Mouse (Mus musculus) neural tube, embryonic 15.5 days (tissue): ENCODE data around the gene Pkn3. TPM values are rescaled to one million over a fixed set of nuclear protein-coding genes. Genes with fewer than 3 reads are reported as not detected.
A peak's percentile ranks its signal among the peaks of the same experiment; 100 is the strongest.
"Not testable (repeated sequence)": the region's sequence is repeated elsewhere in the genome, so short reads cannot be mapped to it uniquely, and the experiment has no call there.

Experiments used
- ATAC-seq: fragments of 200-750 bp; cut with Nextera tagmentation; 2 replicates; pipeline ENCODE4 v1.8.0; 2017; ENCODE audit warnings: mild to moderate bottlenecking, moderate TSS enrichment, moderate library complexity; ENCODE audit not compliant: low FRiP score
- H3K27ac ChIP-seq: fragments of 300-500 bp; sonication (generic); replicated peaks from 2 replicates; pipeline ENCODE4 v1.5.1; 2015; ENCODE audit warnings: mild to moderate bottlenecking, inconsistent platforms
- H3K27me3 ChIP-seq: fragments of 300-500 bp; sonication (generic); replicated peaks from 2 replicates; pipeline ENCODE4 v1.6.1; 2015; ENCODE audit warnings: inconsistent platforms
- H3K36me3 ChIP-seq: fragments of 300-500 bp; sonication (generic); 2 replicates; pipeline ENCODE4 v1.6.1; 2015; ENCODE audit warnings: inconsistent platforms
- H3K4me1 ChIP-seq: fragments of 300-500 bp; sonication (generic); 2 replicates; pipeline ENCODE4 v1.6.1; 2015; ENCODE audit warnings: inconsistent platforms
- H3K4me2 ChIP-seq: fragments of 300-500 bp; sonication (generic); 2 replicates; pipeline ENCODE4 v1.6.1; 2015; ENCODE audit warnings: inconsistent platforms, mild to moderate bottlenecking, moderate library complexity
- H3K4me3 ChIP-seq: fragments of 300-500 bp; sonication (generic); replicated peaks from 2 replicates; pipeline ENCODE4 v1.5.1; 2015; ENCODE audit warnings: mild to moderate bottlenecking, inconsistent platforms
- H3K9ac ChIP-seq: fragments of 300-500 bp; sonication (generic); replicated peaks from 2 replicates; pipeline ENCODE4 v1.6.1; 2015; ENCODE audit warnings: mild to moderate bottlenecking, inconsistent platforms
- H3K9me3 ChIP-seq: fragments of 300-500 bp; sonication (generic); replicated peaks from 2 replicates; pipeline ENCODE4 v1.6.1; 2016; ENCODE audit warnings: inconsistent platforms
- WGBS: fragments of 180-500 bp; shearing (Covaris S2); methylation state at CpG from one replicate; pipeline ENCODE4 v1.1.7; 2015; ENCODE audit warnings: mixed read lengths; 5-methylcytosine and 5-hydroxymethylcytosine counted together
- polyA plus RNA-seq: library from polyadenylated mRNA; unstranded; fragments of >200 nt; fragmentation: Nextera tagmentation; extraction: Ambion mirVana; gene quantifications from 2 replicates; pipeline ENCODE4 v1.2.1, GENCODE M21; 2015

Gene Pkn3
- polyA plus RNA-seq, 1 experiment from 2014 or later = 2.0 TPM

DNA sequence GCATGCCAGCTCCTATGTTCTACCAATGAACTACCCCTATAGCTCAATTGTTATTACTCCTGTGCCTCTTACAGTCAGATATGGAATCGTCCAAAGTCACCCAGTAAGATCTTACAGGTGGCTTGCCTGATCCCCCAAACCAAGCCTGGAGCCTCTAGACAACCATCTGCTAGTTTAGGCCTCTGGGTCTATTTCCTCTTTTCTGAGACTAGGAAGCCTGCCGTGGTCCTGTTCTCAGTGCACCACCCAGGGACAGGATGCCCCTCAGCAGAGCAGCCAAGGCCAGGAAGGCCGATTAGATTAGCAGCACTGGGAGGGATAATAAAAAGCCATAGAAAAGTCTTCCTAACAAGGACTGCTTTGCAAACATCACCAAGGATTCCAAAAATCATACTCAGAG is 27.7 kb upstream of the Pkn3 start:
- Histone ChIP-seq H3K9me3 (no peaks in the 10 kb centered on the region), H3K9ac (no peak overlapping the region), H3K4me1 (peaks cover 12% of the 10 kb centered on the region), H3K27ac (no peak overlapping the region), H3K4me3 (no peak overlapping the region), H3K36me3 (peaks cover 10% of the 10 kb centered on the region; the same call in 1 of the 2 replicates), H3K27me3 (no peaks in the 10 kb centered on the region), H3K4me2 (0 out of 2 replicates have a peak overlapping the region, but pooled peaks have one; percentile 61)
- 90% methylated on average over 3 of the region's 3 CpGs for WGBS
- ATAC-seq = no peak

- no peak overlapping the region for H3K4me2 ChIP-seq
- no peak overlapping the region for H3K4me3 ChIP-seq
- H3K36me3 ChIP-seq = no peaks in the 10 kb centered on the region
- ATAC-seq = no peak
- no peak overlapping the region for H3K9ac ChIP-seq
- H3K27me3 ChIP-seq = no peaks in the 10 kb centered on the region
- peaks cover 12% of the 10 kb centered on the region for H3K4me1 ChIP-seq
- 43% methylated on average over 6 of the region's 6 CpGs for WGBS
- no peaks in the 10 kb centered on the region for H3K9me3 ChIP-seq
- H3K27ac ChIP-seq = no peak overlapping the region
Measured at GRCm38 (mm10) chr2:30051992-30052761, 25.3 kb upstream of the Pkn3 start.

DNA sequence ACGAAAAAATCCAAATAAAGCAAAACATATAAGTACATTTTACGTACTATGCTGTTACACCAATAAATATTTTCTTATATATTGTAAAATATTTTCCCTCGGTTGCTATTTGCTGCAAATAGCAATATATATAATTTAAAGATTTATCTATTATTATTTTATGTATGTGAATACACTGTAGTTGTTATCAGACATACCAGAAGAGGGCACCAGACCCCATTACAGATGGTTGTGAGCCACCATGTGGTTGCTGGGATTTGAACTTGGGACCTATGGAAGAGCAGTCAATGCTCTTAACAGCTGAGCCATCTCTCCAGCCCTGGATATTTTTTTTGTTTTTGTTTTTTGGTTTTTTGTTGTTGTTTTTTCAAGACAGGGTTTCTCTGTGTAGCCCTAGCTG is 22.2 kb upstream of the Pkn3 start:
- H3K27me3 ChIP-seq, H3K36me3 ChIP-seq, H3K4me1 ChIP-seq, H3K9me3 ChIP-seq, ATAC-seq, H3K4me3 ChIP-seq, H3K4me2 ChIP-seq, H3K9ac ChIP-seq, H3K27ac ChIP-seq: not testable (repeated sequence)
- 95% methylated on average over 3 of the region's 3 CpGs for WGBS

- Histone ChIP-seq H3K9me3 (no peaks in the 10 kb centered on the region), H3K4me1 (peaks cover 7% of the 10 kb centered on the region), H3K4me2 (no peak overlapping the region), H3K27ac (no peak overlapping the region), H3K4me3 (no peak overlapping the region), H3K27me3 (no peaks in the 10 kb centered on the region), H3K9ac (no peak overlapping the region), H3K36me3 (no peaks in the 10 kb centered on the region)
- WGBS = 82% methylated on average over 3 of the region's 3 CpGs
- no peak for ATAC-seq
Measured at GRCm38 (mm10) chr2:30056736-30057135, 20.7 kb upstream of the Pkn3 start.

DNA sequence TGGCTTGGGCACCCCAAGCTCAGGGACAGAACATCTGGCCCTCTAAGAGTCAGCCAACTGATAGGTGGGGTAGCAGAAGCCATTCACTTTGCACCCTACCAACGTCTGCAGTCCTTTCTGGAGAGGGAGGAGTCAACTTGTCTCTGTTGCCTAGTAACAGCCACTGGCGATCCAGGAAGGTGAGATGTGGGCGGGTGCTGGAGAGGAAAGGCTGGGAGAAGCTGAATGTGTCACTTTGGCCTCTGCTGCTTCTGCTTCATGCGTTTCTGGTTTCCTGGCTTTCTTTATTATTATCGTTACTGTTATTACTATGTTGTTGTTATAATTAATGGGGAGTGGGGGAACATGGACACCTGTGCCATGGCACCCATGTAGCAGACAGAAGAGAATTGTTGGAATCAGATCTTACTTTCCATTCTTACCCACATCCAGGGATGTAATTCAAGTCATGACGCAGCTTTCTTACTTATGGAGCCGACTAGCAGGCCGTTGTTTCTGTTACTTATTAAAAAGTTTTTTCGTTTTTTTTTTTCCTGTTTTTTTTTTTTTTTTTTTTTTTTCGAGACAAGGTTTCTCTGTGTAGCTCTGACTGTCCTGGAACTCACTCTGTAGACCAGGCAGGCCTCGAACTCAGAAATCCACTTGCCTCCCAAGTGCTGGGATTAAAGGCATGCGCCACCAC is 20.1 kb upstream of the Pkn3 start, which contains the start of gene Set:
Set (plus strand) TSS at position 156 of the 682 bp plus-strand sequence.
- H3K27me3 ChIP-seq = no peaks in the 10 kb centered on the region
- no peaks in the 10 kb centered on the region for H3K36me3 ChIP-seq
- H3K9ac ChIP-seq = no peak within 1 kb of the TSS
- H3K4me1 ChIP-seq = peaks cover 13% of the 10 kb centered on the region
- WGBS = 55% methylated on average over 12 of the region's 12 CpGs
- no peak within 1 kb of the TSS for H3K27ac ChIP-seq
- no peaks in the 10 kb centered on the region for H3K9me3 ChIP-seq
- H3K4me3 ChIP-seq = no peak within 1 kb of the TSS
- H3K4me2 ChIP-seq = no peak within 1 kb of the TSS
- ATAC-seq = no peak

- Histone ChIP-seq H3K4me1 (peaks cover 23% of the 10 kb centered on the region), H3K9me3 (no peaks in the 10 kb centered on the region), H3K4me3 (no peak overlapping the region), H3K9ac (no peak overlapping the region), H3K4me2 (no peak overlapping the region), H3K36me3 (no peaks in the 10 kb centered on the region), H3K27me3 (no peaks in the 10 kb centered on the region), H3K27ac (no peak overlapping the region)
- no peak for ATAC-seq
- 35% methylated on average over 5 of the region's 5 CpGs for WGBS
Measured at GRCm38 (mm10) chr2:30058418-30058817, 19.1 kb upstream of the Pkn3 start.

DNA sequence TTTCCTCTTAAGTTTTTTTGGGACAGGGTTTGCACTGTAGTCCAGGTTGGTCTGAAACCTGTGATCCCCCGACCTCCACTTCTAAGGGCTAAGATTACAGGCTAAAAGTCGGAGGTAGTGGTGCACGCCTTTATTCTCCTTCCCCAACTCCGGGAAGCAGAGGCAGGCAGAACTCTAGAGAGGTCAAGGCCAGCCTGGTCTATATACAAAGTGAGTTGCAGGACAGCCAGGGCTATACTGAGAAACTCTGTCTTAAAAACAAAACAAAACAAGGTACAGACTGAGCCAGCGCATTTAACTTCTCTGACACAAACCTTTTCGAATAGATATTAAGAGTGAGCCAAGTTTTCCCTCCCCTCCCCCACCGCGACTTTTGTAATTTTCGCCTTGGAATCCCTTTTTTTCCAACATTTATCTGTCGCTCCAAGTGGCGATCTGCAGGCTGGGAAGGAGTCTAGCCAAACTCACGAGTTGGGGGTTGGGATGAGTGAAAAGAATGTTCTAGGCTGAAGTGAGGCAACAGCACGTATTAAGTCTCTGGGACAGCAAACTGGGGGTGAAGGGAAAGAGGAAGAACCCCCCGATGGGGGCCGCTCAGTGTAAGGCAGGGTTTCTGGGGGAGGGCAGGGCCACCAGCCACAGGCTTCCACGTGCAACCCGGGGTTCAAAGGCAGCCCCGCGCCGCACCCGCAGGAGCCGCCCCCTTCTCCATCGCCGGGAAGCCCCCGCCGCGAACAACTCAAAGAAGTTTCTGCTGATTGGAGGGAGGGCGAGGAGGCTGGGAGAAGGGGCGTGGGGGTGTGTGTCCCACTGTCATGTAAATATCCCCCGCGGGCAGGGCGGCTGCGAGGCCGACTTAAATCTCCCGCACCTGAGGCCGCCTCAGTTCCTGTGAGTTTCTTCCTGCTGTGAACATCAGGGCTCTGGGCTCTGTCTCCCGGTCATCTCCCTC is 16.0 kb upstream of the Pkn3 start:
- peak overlapping the region; percentile 69 for H3K27ac ChIP-seq
- H3K36me3 ChIP-seq = no peaks in the 10 kb centered on the region
- H3K27me3 ChIP-seq = no peaks in the 10 kb centered on the region
- peak overlapping the region; percentile 45 for H3K4me3 ChIP-seq
- H3K4me1 ChIP-seq = peaks cover 35% of the 10 kb centered on the region
- ATAC-seq = no peak
- 9% methylated on average over 36 of the region's 37 CpGs for WGBS
- peak overlapping the region; percentile 96 for H3K4me2 ChIP-seq
- peak overlapping the region; percentile 48 for H3K9ac ChIP-seq
- H3K9me3 ChIP-seq = no peaks in the 10 kb centered on the region

GRCm38 (mm10) chr2:30062249-30063093 is 15.0 kb upstream of the Pkn3 start:
- H3K9ac ChIP-seq = peak overlapping the region; percentile 48
- no peak for ATAC-seq
- no peaks in the 10 kb centered on the region for H3K27me3 ChIP-seq
- peak overlapping the region; percentile 69 for H3K27ac ChIP-seq
- H3K4me2 ChIP-seq = peak overlapping the region; percentile 96
- peak overlapping the region; percentile 45 for H3K4me3 ChIP-seq
- 0% methylated on average over 40 of the region's 40 CpGs for WGBS
- H3K4me1 ChIP-seq = peaks cover 35% of the 10 kb centered on the region
- H3K9me3 ChIP-seq = no peaks in the 10 kb centered on the region
- H3K36me3 ChIP-seq = no peaks in the 10 kb centered on the region

GRCm38 (mm10) chr2:30063235-30063634 is 14.2 kb upstream of the Pkn3 start:
- ATAC-seq = no peak
- H3K27ac ChIP-seq = peak overlapping the region; percentile 69
- H3K4me2 ChIP-seq = peak overlapping the region; percentile 96
- no peaks in the 10 kb centered on the region for H3K36me3 ChIP-seq
- 8% methylated on average over 8 of the region's 8 CpGs for WGBS
- H3K27me3 ChIP-seq = no peaks in the 10 kb centered on the region
- peak overlapping the region; percentile 45 for H3K4me3 ChIP-seq
- no peaks in the 10 kb centered on the region for H3K9me3 ChIP-seq
- peaks cover 40% of the 10 kb centered on the region for H3K4me1 ChIP-seq
- peak overlapping the region; percentile 48 for H3K9ac ChIP-seq

DNA sequence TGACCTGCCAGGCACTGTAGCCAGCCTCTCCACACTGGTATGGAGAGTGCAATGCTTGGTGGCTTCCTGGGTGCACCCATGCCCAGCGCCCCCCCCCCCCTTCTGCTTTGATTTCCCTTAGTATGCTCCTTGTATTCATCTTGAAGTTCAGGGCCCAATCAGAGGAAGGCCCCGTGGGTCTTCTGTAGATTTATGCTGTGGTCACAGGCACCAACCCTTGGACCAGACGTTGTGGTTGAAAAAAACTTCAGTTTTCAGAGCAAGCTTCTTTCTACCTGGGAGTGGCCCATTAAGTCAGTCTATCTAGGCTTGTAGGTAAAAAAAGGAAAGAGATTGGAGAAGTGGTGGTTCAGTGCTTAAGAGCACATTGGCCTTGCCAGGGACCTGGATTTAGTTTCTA is 13.7 kb upstream of the Pkn3 start:
- Histone ChIP-seq H3K9me3 (no peaks in the 10 kb centered on the region), H3K4me2 (peak overlapping the region; percentile 96), H3K27ac (no peak overlapping the region), H3K9ac (no peak overlapping the region), H3K36me3 (no peaks in the 10 kb centered on the region), H3K4me1 (peaks cover 45% of the 10 kb centered on the region), H3K27me3 (no peaks in the 10 kb centered on the region), H3K4me3 (peak overlapping the region; percentile 45; the same call in 1 of the 2 replicates)
- ATAC-seq = no peak
- WGBS = 0% methylated on average over 2 of the region's 3 CpGs

DNA sequence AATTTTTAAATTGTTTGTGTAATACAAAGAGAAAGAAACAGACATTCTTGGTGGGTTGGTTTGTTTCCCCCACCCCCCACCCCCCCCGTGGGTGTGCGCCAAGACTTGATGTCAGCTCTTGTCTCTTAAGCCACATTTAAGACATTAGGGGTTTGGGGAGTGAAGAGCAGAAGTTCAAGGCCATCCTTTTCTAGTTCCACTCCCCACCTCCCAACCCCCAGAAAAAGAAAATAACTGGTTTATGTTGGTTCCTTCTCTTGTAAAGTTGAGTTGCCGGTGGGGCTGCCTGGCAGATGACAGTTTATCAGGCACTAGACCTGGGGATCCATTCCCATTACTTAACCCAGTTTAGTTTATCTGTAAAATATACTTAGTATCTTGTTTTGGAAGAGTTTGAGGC is 13.2 kb upstream of the Pkn3 start:
- no peak overlapping the region for H3K4me2 ChIP-seq
- peaks cover 45% of the 10 kb centered on the region for H3K4me1 ChIP-seq
- H3K4me3 ChIP-seq = no peak overlapping the region
- no peak overlapping the region for H3K27ac ChIP-seq
- no peak overlapping the region for H3K9ac ChIP-seq
- 0 out of 2 replicates have a peak, but pooled peaks cover 3% of the 10 kb centered on the region for H3K36me3 ChIP-seq
- ATAC-seq = no peak
- H3K27me3 ChIP-seq = no peaks in the 10 kb centered on the region
- no peaks in the 10 kb centered on the region for H3K9me3 ChIP-seq
- 48% methylated on average over 3 of the region's 3 CpGs for WGBS
